Mouse (Mus musculus) heart, embryonic 16.5 days (tissue): Measurements from ENCODE around the gene Srgn. TPM values are rescaled to one million over a fixed set of nuclear protein-coding genes. Genes with fewer than 3 reads are reported as not detected.
A peak's percentile ranks its signal among the peaks of the same experiment; 100 is the strongest.
"Not testable (repeated sequence)": the region's sequence is repeated elsewhere in the genome, so short reads cannot be mapped to it uniquely, and the experiment has no call there.

ENCODE experiments used
- ATAC-seq: fragments of 200-750 bp; cut with Nextera tagmentation; replicated peaks from 2 replicates; pipeline ENCODE4 v1.8.0; 2017; ENCODE audit warnings: moderate number of reproducible peaks; ENCODE audit not compliant: insufficient read depth, low FRiP score; ENCODE audit errors: extremely low read depth
- H3K27ac ChIP-seq: fragments of 300-500 bp; sonication (generic); 2 replicates; pipeline ENCODE4 v1.5.1; 2014; ENCODE audit warnings: mild to moderate bottlenecking, low read length, control low read depth, moderate library complexity
- H3K27me3 ChIP-seq: fragments of 300-500 bp; sonication (generic); 2 replicates; pipeline ENCODE4 v1.6.1; 2014; ENCODE audit warnings: low read length, mixed read lengths; ENCODE audit not compliant: control insufficient read depth, insufficient read depth
- H3K36me3 ChIP-seq: fragments of 300-500 bp; sonication (generic); 2 replicates; pipeline ENCODE4 v1.6.1; 2014; ENCODE audit not compliant: control insufficient read depth, insufficient read depth
- H3K4me1 ChIP-seq: fragments of 300-500 bp; sonication (generic); 2 replicates; pipeline ENCODE4 v1.6.1; 2014; ENCODE audit warnings: low read length, mixed read lengths; ENCODE audit not compliant: control insufficient read depth, insufficient read depth
- H3K4me2 ChIP-seq: fragments of 300-500 bp; sonication (generic); 2 replicates; pipeline ENCODE4 v1.6.1; 2014; ENCODE audit warnings: low read depth, mild to moderate bottlenecking, control low read depth, low read length
- H3K4me3 ChIP-seq: fragments of 300-500 bp; sonication (generic); 2 replicates; pipeline ENCODE4 v1.5.1; 2014; ENCODE audit warnings: mild to moderate bottlenecking, control low read depth, low read length
- H3K9ac ChIP-seq: fragments of 300-500 bp; sonication (generic); 2 replicates; pipeline ENCODE4 v1.6.1; 2014; ENCODE audit warnings: low read length, control low read depth
- H3K9me3 ChIP-seq: fragments of 300-500 bp; sonication (generic); replicated peaks from 2 replicates; pipeline ENCODE4 v1.6.1; 2016; ENCODE audit warnings: low read length; ENCODE audit not compliant: control insufficient read depth
- WGBS: fragments of 180-500 bp; shearing (Covaris S2); extraction: QIAGEN DNeasy Blood & Tissue Kit; methylation state at CpG from one replicate; pipeline ENCODE4 v1.1.7; 2014; 5-methylcytosine and 5-hydroxymethylcytosine counted together
- polyA plus RNA-seq: library from polyadenylated mRNA; unstranded; fragments of >200 nt; fragmentation: Nextera tagmentation; extraction: Ambion mirVana; gene quantifications from 2 replicates; pipeline ENCODE4 v1.2.1, GENCODE M21; 2015

Gene Srgn
- polyA plus RNA-seq, 1 experiment from 2014 or later: 28.8 TPM

- no peak overlapping the region for H3K4me2 ChIP-seq
- no peak overlapping the region for H3K4me3 ChIP-seq
- no peaks in the 10 kb centered on the region for H3K9me3 ChIP-seq
- no peak overlapping the region for H3K9ac ChIP-seq
- 74% methylated on average over 2 of the region's 2 CpGs for WGBS
- H3K27me3 ChIP-seq: no peaks in the 10 kb centered on the region
- H3K4me1 ChIP-seq: no peaks in the 10 kb centered on the region
- H3K36me3 ChIP-seq: peaks cover 5% of the 10 kb centered on the region; the same call in 1 of the 2 replicates
- no peak overlapping the region for H3K27ac ChIP-seq
- ATAC-seq: no peak
Measured at GRCm38 (mm10) chr10:62476980-62477379, 50.3 kb downstream of the Srgn start.

- no peaks in the 10 kb centered on the region for H3K27me3 ChIP-seq
- 93% methylated on average over 10 of the region's 10 CpGs for WGBS
- H3K4me2 ChIP-seq: no peak overlapping the region
- H3K4me1 ChIP-seq: peaks cover 6% of the 10 kb centered on the region; the same call in 1 of the 2 replicates
- no peaks in the 10 kb centered on the region for H3K9me3 ChIP-seq
- no peak for ATAC-seq
- H3K4me3 ChIP-seq: no peak overlapping the region
- H3K27ac ChIP-seq: no peak overlapping the region
- H3K36me3 ChIP-seq: peaks cover 5% of the 10 kb centered on the region; the same call in 1 of the 2 replicates
- no peak overlapping the region for H3K9ac ChIP-seq
Measured at GRCm38 (mm10) chr10:62474944-62475343, 52.3 kb downstream of the Srgn start.

GRCm38 (mm10) chr10:62471105-62471504, 56.1 kb downstream of the Srgn start:
- peaks cover 3% of the 10 kb centered on the region; the same call in 1 of the 2 replicates for H3K36me3 ChIP-seq
- no peaks in the 10 kb centered on the region for H3K27me3 ChIP-seq
- H3K27ac ChIP-seq: no peak overlapping the region
- peaks cover 6% of the 10 kb centered on the region; the same call in 1 of the 2 replicates for H3K4me1 ChIP-seq
- no peak overlapping the region for H3K4me3 ChIP-seq
- H3K4me2 ChIP-seq: no peak overlapping the region
- H3K9ac ChIP-seq: no peak overlapping the region
- WGBS: 32% methylated on average over 5 of the region's 5 CpGs
- ATAC-seq: no peak
- H3K9me3 ChIP-seq: no peaks in the 10 kb centered on the region

GRCm38 (mm10) chr10:62469736-62470135, 57.5 kb downstream of the Srgn start:
- Histone ChIP-seq H3K9ac (no peak overlapping the region), H3K9me3 (no peaks in the 10 kb centered on the region), H3K27ac (no peak overlapping the region), H3K4me1 (peaks cover 6% of the 10 kb centered on the region; the same call in 1 of the 2 replicates), H3K4me2 (no peak overlapping the region), H3K27me3 (no peaks in the 10 kb centered on the region), H3K36me3 (peaks cover 3% of the 10 kb centered on the region; the same call in 1 of the 2 replicates), H3K4me3 (no peak overlapping the region)
- 88% methylated on average over 4 of the region's 4 CpGs for WGBS
- ATAC-seq: no peak

- H3K4me3 ChIP-seq: no peak overlapping the region
- H3K27me3 ChIP-seq: no peaks in the 10 kb centered on the region
- H3K27ac ChIP-seq: no peak overlapping the region
- no peak for ATAC-seq
- no peak overlapping the region for H3K9ac ChIP-seq
- no peak overlapping the region for H3K4me2 ChIP-seq
- H3K9me3 ChIP-seq: no peaks in the 10 kb centered on the region
- peaks cover 21% of the 10 kb centered on the region for H3K36me3 ChIP-seq
- H3K4me1 ChIP-seq: no peaks in the 10 kb centered on the region
Measured at GRCm38 (mm10) chr10:62461321-62461720, 65.9 kb downstream of the Srgn start.

GRCm38 (mm10) chr10:62452001-62452400, 75.2 kb downstream of the Srgn start:
- H3K27me3 ChIP-seq, ATAC-seq: not testable (repeated sequence)
- 67% methylated on average over 11 of the region's 11 CpGs for WGBS

GRCm38 (mm10) chr10:62450280-62450640, 77.0 kb downstream of the Srgn start:
- H3K27ac ChIP-seq: peak overlapping the region; percentile 77
- H3K9me3 ChIP-seq: no peaks in the 10 kb centered on the region
- H3K4me1 ChIP-seq: peaks cover 15% of the 10 kb centered on the region
- peak overlapping the region; percentile 83 for H3K4me2 ChIP-seq
- H3K9ac ChIP-seq: peak overlapping the region; percentile 97
- H3K36me3 ChIP-seq: peaks cover 21% of the 10 kb centered on the region
- 38% methylated on average over 18 of the region's 18 CpGs for WGBS
- peak overlapping the region; percentile 90 for H3K4me3 ChIP-seq
- ATAC-seq: no peak
- no peaks in the 10 kb centered on the region for H3K27me3 ChIP-seq

More at GRCm38 (mm10) chr10:62452001-62452400, 75.2 kb downstream of the Srgn start:
- H3K4me3 ChIP-seq, H3K27ac ChIP-seq, H3K9ac ChIP-seq, H3K4me2 ChIP-seq, H3K9me3 ChIP-seq: not testable (repeated sequence)
- Histone ChIP-seq H3K4me1 (peaks cover 15% of the 10 kb centered on the region), H3K36me3 (peaks cover 16% of the 10 kb centered on the region)

GRCm38 (mm10) chr10:62449364-62450279, 77.6 kb downstream of the Srgn start, which contains the start of the genes 4930507D05Rik and Supv3l1:
4930507D05Rik (plus strand) TSS chr10:62449489.
Supv3l1 (minus strand) TSS chr10:62449738.
- H3K4me1 ChIP-seq: peaks cover 15% of the 10 kb centered on the region
- peak within 1 kb of the TSS; percentile 97 for H3K9ac ChIP-seq
- H3K4me2 ChIP-seq: peak within 1 kb of the TSS; percentile 83
- under 1% methylated on average over 73 of the region's 73 CpGs for WGBS
- no peaks in the 10 kb centered on the region for H3K27me3 ChIP-seq
- H3K27ac ChIP-seq: peak within 1 kb of the TSS; percentile 77
- peak; percentile 88 for ATAC-seq
- H3K9me3 ChIP-seq: no peaks in the 10 kb centered on the region
- H3K4me3 ChIP-seq: peak within 1 kb of the TSS; percentile 90
- peaks cover 19% of the 10 kb centered on the region for H3K36me3 ChIP-seq
